Mouse (Mus musculus) megakaryocyte, embryonic 14.5 days (primary cell): ENCODE measurements around the gene Foxm1.
A peak's percentile ranks its signal among the peaks of the same experiment; 100 is the strongest.

ENCODE experiments used
- FLI1 ChIP-seq: IDR thresholded peaks from 2 replicates; pipeline ENCODE4 v1.6.1; 2012; ENCODE audit warnings: low read length, inconsistent platforms, mixed read lengths
- GATA1 ChIP-seq: IDR thresholded peaks from 3 replicates; pipeline ENCODE4 v1.6.1; 2012; ENCODE audit warnings: mixed read lengths, low read length, inconsistent platforms, borderline replicate concordance

DNA sequence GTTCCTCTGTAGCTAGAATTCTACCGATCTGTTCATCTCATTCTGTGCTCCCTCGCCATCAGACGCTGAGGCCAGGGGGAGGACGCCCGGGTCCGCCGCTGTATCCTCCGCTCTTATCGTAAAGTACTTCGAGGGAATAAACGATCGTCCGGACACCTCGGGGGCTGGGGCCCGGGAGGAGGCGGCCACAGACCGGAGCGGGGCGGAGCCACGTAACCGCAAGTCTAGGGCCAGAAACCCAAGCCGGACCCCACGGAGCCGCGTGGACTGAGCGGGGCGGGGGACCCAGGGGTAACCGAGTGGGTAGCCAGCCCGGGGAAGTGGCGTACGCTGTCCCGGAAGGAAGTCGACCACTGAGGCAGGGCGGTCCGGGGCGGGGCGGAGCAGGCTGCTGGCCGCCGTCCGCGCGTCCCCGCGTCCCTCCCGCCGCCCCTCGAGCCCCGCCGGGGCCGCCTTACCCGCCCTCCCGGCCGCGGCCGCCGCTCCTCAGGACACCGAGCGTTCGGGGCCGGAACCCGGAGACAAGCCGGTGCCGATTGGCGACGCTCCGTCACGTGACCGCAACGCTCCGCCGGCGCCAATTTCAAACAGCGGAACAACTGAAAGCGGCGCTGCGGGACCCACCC, at the start of gene Foxm1, which contains the start of gene Rhno1:
- no peak for TF ChIP-seq GATA1
- TF ChIP-seq FLI1, result peak; percentile 40; the same call in 1 of the 2 replicates
